Mouse (Mus musculus): Measurements from ENCODE around the gene Bcas1. TPM values are rescaled to one million over a fixed set of nuclear protein-coding genes. Genes with fewer than 3 reads are reported as not detected.

Gene Bcas1
- polyA plus RNA-seq, 1 experiment from 2014 or later = 1.9 TPM

GRCm38 (mm10) chr2:170365676-170366075 lies 62.0 kb downstream of the Bcas1 start:
- Histone ChIP-seq H3K4me3 (replicated peaks; ENCODE audit: low read length) (no peak overlapping the region), H3K4me2 (ENCODE audit: low read length) (no peak overlapping the region), H3K9me3 (ENCODE audit: control insufficient read depth, low read length) (no peaks in the 10 kb centered on the region), H3K27ac (ENCODE audit: low read length) (no peak overlapping the region), H3K9ac (replicated peaks; ENCODE audit: low read depth, low read length) (no peak overlapping the region), H3K4me1 (replicated peaks; ENCODE audit: control insufficient read depth, insufficient read depth, low read length) (no peaks in the 10 kb centered on the region), H3K27me3 (replicated peaks; ENCODE audit: control insufficient read depth, insufficient read depth, low read length) (no peaks in the 10 kb centered on the region), H3K36me3 (ENCODE audit: control insufficient read depth, insufficient read depth) (no peaks in the 10 kb centered on the region)
- WGBS = 100% methylated on average over 2 of the region's 2 CpGs
- ATAC-seq = no peak

GRCm38 (mm10) chr2:170365271-170365670 lies 62.4 kb downstream of the Bcas1 start:
- H3K27me3 ChIP-seq (replicated peaks; ENCODE audit: control insufficient read depth, insufficient read depth, low read length) = no peaks in the 10 kb centered on the region

GRCm38 (mm10) chr2:170356667-170357374 lies 70.8 kb downstream of the Bcas1 start:
- H3K27me3 ChIP-seq (replicated peaks; ENCODE audit: control insufficient read depth, insufficient read depth, low read length) = no peaks in the 10 kb centered on the region
- no peaks in the 10 kb centered on the region for H3K9me3 ChIP-seq (ENCODE audit: control insufficient read depth, low read length)
- ATAC-seq = no peak
- no peaks in the 10 kb centered on the region for H3K36me3 ChIP-seq (ENCODE audit: control insufficient read depth, insufficient read depth)
- 65% methylated on average over 16 of the region's 16 CpGs for WGBS
- H3K27ac ChIP-seq (ENCODE audit: low read length) = no peak overlapping the region
- H3K4me2 ChIP-seq (ENCODE audit: low read length) = no peak overlapping the region
- peaks cover 4% of the 10 kb centered on the region for H3K4me1 ChIP-seq (replicated peaks; ENCODE audit: control insufficient read depth, insufficient read depth, low read length)
- no peak overlapping the region for H3K4me3 ChIP-seq (replicated peaks; ENCODE audit: low read length)
- no peak overlapping the region for H3K9ac ChIP-seq (replicated peaks; ENCODE audit: low read depth, low read length)

More at GRCm38 (mm10) chr2:170365271-170365670, 62.4 kb downstream of the Bcas1 start:
- Histone ChIP-seq H3K4me1 (replicated peaks; ENCODE audit: control insufficient read depth, insufficient read depth, low read length) (no peaks in the 10 kb centered on the region), H3K27ac (ENCODE audit: low read length) (no peak overlapping the region), H3K36me3 (ENCODE audit: control insufficient read depth, insufficient read depth) (no peaks in the 10 kb centered on the region), H3K9ac (replicated peaks; ENCODE audit: low read depth, low read length) (no peak overlapping the region), H3K9me3 (ENCODE audit: control insufficient read depth, low read length) (no peaks in the 10 kb centered on the region), H3K4me3 (replicated peaks; ENCODE audit: low read length) (no peak overlapping the region), H3K4me2 (ENCODE audit: low read length) (no peak overlapping the region)
- WGBS = 87% methylated on average over 3 of the region's 3 CpGs
- ATAC-seq = no peak

- 11% methylated on average over 10 of the region's 10 CpGs for WGBS
- Histone ChIP-seq H3K9me3 (ENCODE audit: control insufficient read depth, low read length) (no peaks in the 10 kb centered on the region), H3K4me2 (ENCODE audit: low read length) (peak overlapping the region; percentile 46), H3K36me3 (ENCODE audit: control insufficient read depth, insufficient read depth) (no peaks in the 10 kb centered on the region), H3K4me1 (replicated peaks; ENCODE audit: control insufficient read depth, insufficient read depth, low read length) (peaks cover 4% of the 10 kb centered on the region), H3K27me3 (replicated peaks; ENCODE audit: control insufficient read depth, insufficient read depth, low read length) (no peaks in the 10 kb centered on the region), H3K9ac (replicated peaks; ENCODE audit: low read depth, low read length) (peak overlapping the region; percentile 46; the same call in 1 of the 2 replicates), H3K27ac (ENCODE audit: low read length) (peak overlapping the region; percentile 31), H3K4me3 (replicated peaks; ENCODE audit: low read length) (peak overlapping the region; percentile 20; the same call in 1 of the 2 replicates)
- ATAC-seq = peak; percentile 65; the same call in 1 of the 2 replicates
These were observed 72.7 kb downstream of the Bcas1 start for GRCm38 (mm10) chr2:170354963-170355367.

GRCm38 (mm10) chr2:170352273-170352672 lies 75.4 kb downstream of the Bcas1 start:
- H3K36me3 ChIP-seq (ENCODE audit: control insufficient read depth, insufficient read depth) = no peaks in the 10 kb centered on the region
- H3K4me2 ChIP-seq (ENCODE audit: low read length) = no peak overlapping the region
- peaks cover 7% of the 10 kb centered on the region for H3K4me1 ChIP-seq (replicated peaks; ENCODE audit: control insufficient read depth, insufficient read depth, low read length)
- WGBS = 95% methylated on average over 4 of the region's 4 CpGs
- no peak overlapping the region for H3K9ac ChIP-seq (replicated peaks; ENCODE audit: low read depth, low read length)
- H3K4me3 ChIP-seq (replicated peaks; ENCODE audit: low read length) = no peak overlapping the region
- no peak for ATAC-seq
- H3K27me3 ChIP-seq (replicated peaks; ENCODE audit: control insufficient read depth, insufficient read depth, low read length) = no peaks in the 10 kb centered on the region
- H3K27ac ChIP-seq (ENCODE audit: low read length) = no peak overlapping the region
- H3K9me3 ChIP-seq (ENCODE audit: control insufficient read depth, low read length) = no peaks in the 10 kb centered on the region

- Histone ChIP-seq H3K4me2 (ENCODE audit: low read length) (no peak overlapping the region), H3K9ac (replicated peaks; ENCODE audit: low read depth, low read length) (no peak overlapping the region), H3K27ac (ENCODE audit: low read length) (no peak overlapping the region), H3K36me3 (ENCODE audit: control insufficient read depth, insufficient read depth) (no peaks in the 10 kb centered on the region), H3K4me3 (replicated peaks; ENCODE audit: low read length) (no peak overlapping the region), H3K9me3 (ENCODE audit: control insufficient read depth, low read length) (no peaks in the 10 kb centered on the region), H3K4me1 (replicated peaks; ENCODE audit: control insufficient read depth, insufficient read depth, low read length) (peaks cover 7% of the 10 kb centered on the region), H3K27me3 (replicated peaks; ENCODE audit: control insufficient read depth, insufficient read depth, low read length) (no peaks in the 10 kb centered on the region)
- ATAC-seq = no peak
- 90% methylated on average over 6 of the region's 6 CpGs for WGBS
These were observed 75.8 kb downstream of the Bcas1 start for GRCm38 (mm10) chr2:170351847-170352246.

- no peak for ATAC-seq
- Histone ChIP-seq H3K4me1 (replicated peaks; ENCODE audit: control insufficient read depth, insufficient read depth, low read length) (peaks cover 13% of the 10 kb centered on the region), H3K4me2 (ENCODE audit: low read length) (no peak overlapping the region), H3K27me3 (replicated peaks; ENCODE audit: control insufficient read depth, insufficient read depth, low read length) (no peaks in the 10 kb centered on the region), H3K9me3 (ENCODE audit: control insufficient read depth, low read length) (no peaks in the 10 kb centered on the region), H3K36me3 (ENCODE audit: control insufficient read depth, insufficient read depth) (no peaks in the 10 kb centered on the region), H3K4me3 (replicated peaks; ENCODE audit: low read length) (no peak overlapping the region), H3K9ac (replicated peaks; ENCODE audit: low read depth, low read length) (no peak overlapping the region), H3K27ac (ENCODE audit: low read length) (no peak overlapping the region)
- 83% methylated on average over 5 of the region's 5 CpGs for WGBS
These were observed 77.9 kb downstream of the Bcas1 start for GRCm38 (mm10) chr2:170349784-170350183.

GRCm38 (mm10) chr2:170349096-170349495 lies 78.5 kb downstream of the Bcas1 start:
- Histone ChIP-seq H3K4me2 (ENCODE audit: low read length) (no peak overlapping the region), H3K9ac (replicated peaks; ENCODE audit: low read depth, low read length) (no peak overlapping the region), H3K4me1 (replicated peaks; ENCODE audit: control insufficient read depth, insufficient read depth, low read length) (peaks cover 19% of the 10 kb centered on the region), H3K27me3 (replicated peaks; ENCODE audit: control insufficient read depth, insufficient read depth, low read length) (no peaks in the 10 kb centered on the region), H3K9me3 (ENCODE audit: control insufficient read depth, low read length) (no peaks in the 10 kb centered on the region), H3K27ac (ENCODE audit: low read length) (no peak overlapping the region), H3K4me3 (replicated peaks; ENCODE audit: low read length) (no peak overlapping the region), H3K36me3 (ENCODE audit: control insufficient read depth, insufficient read depth) (no peaks in the 10 kb centered on the region)
- WGBS = 86% methylated on average over 19 of the region's 19 CpGs
- ATAC-seq = no peak

- Histone ChIP-seq H3K9me3 (ENCODE audit: control insufficient read depth, low read length) (no peaks in the 10 kb centered on the region), H3K27me3 (replicated peaks; ENCODE audit: control insufficient read depth, insufficient read depth, low read length) (no peaks in the 10 kb centered on the region), H3K9ac (replicated peaks; ENCODE audit: low read depth, low read length) (no peak overlapping the region), H3K4me3 (replicated peaks; ENCODE audit: low read length) (no peak overlapping the region), H3K4me2 (ENCODE audit: low read length) (no peak overlapping the region), H3K4me1 (replicated peaks; ENCODE audit: control insufficient read depth, insufficient read depth, low read length) (peaks cover 26% of the 10 kb centered on the region), H3K27ac (ENCODE audit: low read length) (no peak overlapping the region), H3K36me3 (ENCODE audit: control insufficient read depth, insufficient read depth) (no peaks in the 10 kb centered on the region)
- peak; percentile 49; the same call in 1 of the 2 replicates for ATAC-seq
- 38% methylated on average over 8 of the region's 8 CpGs for WGBS
These were observed 80.4 kb downstream of the Bcas1 start for GRCm38 (mm10) chr2:170347131-170347765.
